Mouse (Mus musculus): Measurements from ENCODE around the gene Cdca3.

DNA sequence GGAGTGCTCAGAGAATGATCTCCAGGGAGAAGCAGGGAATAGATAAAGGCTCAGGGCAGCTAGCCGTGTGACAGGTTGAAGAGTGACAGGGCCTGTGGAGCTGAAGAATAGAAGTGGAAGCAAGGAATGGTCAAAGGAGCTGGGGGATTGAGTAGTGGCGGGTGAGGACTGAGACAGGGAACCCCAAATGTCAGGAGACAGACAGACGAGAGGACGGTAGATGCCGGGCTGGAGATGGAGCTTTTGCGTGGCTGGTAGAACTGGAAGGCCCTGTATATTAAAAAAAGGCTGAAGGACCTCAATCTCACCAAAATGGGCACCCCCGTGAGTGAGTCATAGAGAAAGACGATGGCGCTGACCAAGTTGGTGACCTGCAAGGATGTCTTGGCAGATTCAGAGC is 31.2 kb downstream of the Cdca3 start:
- TF ChIP-seq CTCF (IDR thresholded peaks at IDR 0.05; ENCODE audit: control insufficient read depth, insufficient read depth, insufficient replicate concordance, low read depth, low read length) (no peak), POLR2A (IDR thresholded peaks at IDR 0.05; ENCODE audit: control insufficient read depth, low read depth, low read length) (no peak)

All from testis, adult 2 months (tissue).